Mouse (Mus musculus) intestine, embryonic 16.5 days (tissue): ENCODE results near the gene Gm609. TPM values are rescaled to one million over a fixed set of nuclear protein-coding genes. Genes with fewer than 3 reads are reported as not detected.
A peak's percentile ranks its signal among the peaks of the same experiment; 100 is the strongest.

Source experiments
- ATAC-seq: fragments of 200-750 bp; cut with Nextera tagmentation; 2 replicates; pipeline ENCODE4 v1.8.0; 2017; ENCODE audit warnings: moderate TSS enrichment, moderate library complexity
- H3K27ac ChIP-seq: fragments of 300-500 bp; sonication (generic); 2 replicates; pipeline ENCODE4 v1.5.1; 2014; ENCODE audit warnings: mild to moderate bottlenecking, low read length
- H3K27me3 ChIP-seq: fragments of 300-500 bp; sonication (generic); replicated peaks from 2 replicates; pipeline ENCODE4 v1.6.1; 2014; ENCODE audit warnings: low read length, control low read depth, mixed read lengths; ENCODE audit not compliant: control insufficient read depth, insufficient read depth
- H3K36me3 ChIP-seq: fragments of 300-500 bp; sonication (generic); 2 replicates; pipeline ENCODE4 v1.6.1; 2014; ENCODE audit warnings: low read length, control low read depth; ENCODE audit not compliant: control insufficient read depth, insufficient read depth
- H3K4me1 ChIP-seq: fragments of 300-500 bp; sonication (generic); 2 replicates; pipeline ENCODE4 v1.6.1; 2014; ENCODE audit warnings: low read length, control low read depth, mixed read lengths; ENCODE audit not compliant: control insufficient read depth, insufficient read depth
- H3K4me2 ChIP-seq: fragments of 300-500 bp; sonication (generic); 2 replicates; pipeline ENCODE4 v1.6.1; 2014; ENCODE audit warnings: low read depth, low read length, control low read depth
- H3K4me3 ChIP-seq: fragments of 300-500 bp; sonication (generic); 2 replicates; pipeline ENCODE4 v1.5.1; 2014; ENCODE audit warnings: mild to moderate bottlenecking, low read length
- H3K9ac ChIP-seq: fragments of 300-500 bp; sonication (generic); 2 replicates; pipeline ENCODE4 v1.6.1; 2014; ENCODE audit warnings: low read depth, low read length
- H3K9me3 ChIP-seq: fragments of 300-500 bp; sonication (generic); 2 replicates; pipeline ENCODE4 v1.6.1; 2016; ENCODE audit warnings: low read length, control low read depth; ENCODE audit not compliant: control insufficient read depth
- WGBS: fragments of 180-500 bp; shearing (Covaris S2); extraction: QIAGEN DNeasy Blood & Tissue Kit; methylation state at CpG from one replicate; pipeline ENCODE4 v1.1.7; 2014; 5-methylcytosine and 5-hydroxymethylcytosine counted together
- polyA plus RNA-seq: library from polyadenylated mRNA; unstranded; fragments of >200 nt; fragmentation: Nextera tagmentation; extraction: Ambion mirVana; gene quantifications from 2 replicates; pipeline ENCODE4 v1.2.1, GENCODE M21; 2015

Gene Gm609
- polyA plus RNA-seq, 1 experiment from 2014 or later: 2.4 TPM

GRCm38 (mm10) chr16:45366111-45366510 lies 126.7 kb downstream of the Gm609 start:
- WGBS: 73% methylated on average over 7 of the region's 7 CpGs
- ATAC-seq: no peak
- Histone ChIP-seq H3K4me1 (peaks cover 10% of the 10 kb centered on the region; the same call in 1 of the 2 replicates), H3K9me3 (no peaks in the 10 kb centered on the region), H3K4me2 (no peak overlapping the region), H3K9ac (no peak overlapping the region), H3K27me3 (no peaks in the 10 kb centered on the region), H3K4me3 (no peak overlapping the region), H3K36me3 (no peaks in the 10 kb centered on the region), H3K27ac (peak overlapping the region; percentile 6; the same call in 1 of the 2 replicates)

DNA sequence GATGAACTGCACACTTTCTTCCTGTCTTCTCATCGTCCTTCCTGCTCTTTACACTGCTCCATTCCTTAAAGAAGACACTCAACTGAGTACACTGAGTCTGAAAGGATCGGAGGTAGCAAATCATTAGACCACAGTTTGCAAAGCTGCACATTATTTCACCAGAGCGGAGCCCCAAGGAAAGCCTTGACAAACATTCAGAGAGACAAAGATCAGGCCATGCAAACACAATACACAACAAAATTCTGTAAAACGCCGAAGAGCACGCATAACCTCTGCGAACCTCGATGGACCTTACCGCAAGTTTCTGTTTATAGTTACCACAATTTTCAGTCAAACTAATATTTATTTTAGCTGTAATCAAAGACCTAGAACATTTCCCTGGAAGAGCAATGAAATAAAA lies 127.4 kb downstream of the Gm609 start:
- no peaks in the 10 kb centered on the region for H3K27me3 ChIP-seq
- peak overlapping the region; percentile 25; the same call in 1 of the 2 replicates for H3K4me2 ChIP-seq
- 0 out of 2 replicates have a peak overlapping the region, but pooled peaks have one; percentile 37 for H3K9ac ChIP-seq
- H3K4me3 ChIP-seq: no peak overlapping the region
- no peaks in the 10 kb centered on the region for H3K9me3 ChIP-seq
- no peak overlapping the region for H3K27ac ChIP-seq
- 33% methylated on average over 9 of the region's 9 CpGs for WGBS
- no peak for ATAC-seq
- no peaks in the 10 kb centered on the region for H3K36me3 ChIP-seq
- peaks cover 12% of the 10 kb centered on the region; the same call in 1 of the 2 replicates for H3K4me1 ChIP-seq

DNA sequence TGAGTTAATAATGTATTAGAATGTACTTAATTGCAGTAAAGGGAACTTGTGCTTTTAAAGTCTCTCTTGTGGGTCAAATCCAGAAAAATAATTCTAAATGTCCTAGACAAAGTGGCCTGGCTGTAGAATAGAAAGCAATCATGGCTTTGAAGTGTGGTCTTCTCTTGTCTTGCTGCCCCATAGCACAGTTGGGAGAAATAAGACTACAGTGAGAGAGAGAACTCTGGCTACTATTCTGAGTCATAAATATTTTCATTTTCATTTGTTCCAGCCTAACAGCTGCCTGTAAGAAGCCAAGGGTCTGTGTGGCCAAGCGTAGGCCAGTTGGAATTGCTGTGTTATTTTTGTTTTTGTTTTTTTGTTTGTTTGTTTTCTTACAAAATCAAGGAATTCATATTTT lies 128.1 kb downstream of the Gm609 start:
- Histone ChIP-seq H3K9me3 (no peaks in the 10 kb centered on the region), H3K27ac (no peak overlapping the region), H3K36me3 (no peaks in the 10 kb centered on the region), H3K4me2 (no peak overlapping the region), H3K4me1 (peaks cover 12% of the 10 kb centered on the region; the same call in 1 of the 2 replicates), H3K27me3 (no peaks in the 10 kb centered on the region), H3K4me3 (no peak overlapping the region), H3K9ac (no peak overlapping the region)
- ATAC-seq: no peak
- WGBS: 77% methylated on average over 1 of the region's 1 CpGs

DNA sequence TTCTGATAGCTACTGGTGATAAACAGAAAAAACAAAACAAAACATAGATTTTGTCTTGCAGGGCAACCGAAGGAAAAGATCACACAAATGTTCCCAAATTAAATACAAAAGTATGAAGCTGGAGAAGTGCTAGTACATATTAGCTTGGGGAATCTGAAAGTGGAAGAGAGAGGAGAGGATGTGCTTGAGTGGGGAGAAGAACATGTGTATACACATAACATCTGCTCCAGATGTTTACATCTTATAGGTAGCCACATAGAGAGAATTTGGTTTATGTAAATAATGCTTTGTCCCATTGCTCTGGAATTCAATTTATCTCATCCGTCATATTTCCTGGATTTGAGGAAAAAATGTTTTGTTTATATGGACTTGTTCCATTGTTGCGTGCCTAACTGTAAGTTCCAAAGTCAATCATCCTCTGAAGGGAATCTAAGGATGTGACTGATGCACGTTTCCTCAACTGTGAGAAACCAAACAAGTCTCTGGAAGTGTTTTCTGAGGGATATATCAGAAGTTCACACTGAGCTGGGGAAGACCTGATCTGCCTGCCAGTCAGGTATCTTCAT lies 129.2 kb downstream of the Gm609 start:
- H3K36me3 ChIP-seq: no peaks in the 10 kb centered on the region
- H3K27ac ChIP-seq: peak overlapping the region; percentile 72
- no peak overlapping the region for H3K9ac ChIP-seq
- no peak overlapping the region for H3K4me2 ChIP-seq
- WGBS: 61% methylated on average over 4 of the region's 4 CpGs
- ATAC-seq: no peak
- no peak overlapping the region for H3K4me3 ChIP-seq
- H3K9me3 ChIP-seq: no peaks in the 10 kb centered on the region
- no peaks in the 10 kb centered on the region for H3K27me3 ChIP-seq
- H3K4me1 ChIP-seq: peaks cover 12% of the 10 kb centered on the region; the same call in 1 of the 2 replicates

Other genes starting within 250 kb of the Gm609 start
- 34.4 and 35.4 TPM in 2 replicates for gene Cd200, start 83.9 kb downstream of the Gm609 start, polyA plus RNA-seq
- 7.2 and 7.6 TPM in 2 replicates for gene Gm17783, start 39.1 kb upstream of the Gm609 start, polyA plus RNA-seq
- 0.05 TPM in 1 of 2 replicates, not detected in the other for gene Slc9c1, start 42.3 kb upstream of the Gm609 start, polyA plus RNA-seq
- gene Gcsam, start 117.4 kb upstream of the Gm609 start, polyA plus RNA-seq: 0.12 and 0.40 TPM in 2 replicates
- gene BC016579, start 161.1 kb upstream of the Gm609 start, polyA plus RNA-seq: 4.8 and 5.2 TPM in 2 replicates
- 0.12 and 0.15 TPM in 2 replicates for gene Tmprss7, start 200.7 kb upstream of the Gm609 start, polyA plus RNA-seq
- gene Tagln3, start 231.6 kb upstream of the Gm609 start, polyA plus RNA-seq: 21.0 and 24.7 TPM in 2 replicates
- 29.3 and 35.2 TPM in 2 replicates for gene Abhd10, start 250.0 kb upstream of the Gm609 start, polyA plus RNA-seq